Mouse (Mus musculus): ENCODE results near the gene Plk1.

The Plk1 gene

DNA sequence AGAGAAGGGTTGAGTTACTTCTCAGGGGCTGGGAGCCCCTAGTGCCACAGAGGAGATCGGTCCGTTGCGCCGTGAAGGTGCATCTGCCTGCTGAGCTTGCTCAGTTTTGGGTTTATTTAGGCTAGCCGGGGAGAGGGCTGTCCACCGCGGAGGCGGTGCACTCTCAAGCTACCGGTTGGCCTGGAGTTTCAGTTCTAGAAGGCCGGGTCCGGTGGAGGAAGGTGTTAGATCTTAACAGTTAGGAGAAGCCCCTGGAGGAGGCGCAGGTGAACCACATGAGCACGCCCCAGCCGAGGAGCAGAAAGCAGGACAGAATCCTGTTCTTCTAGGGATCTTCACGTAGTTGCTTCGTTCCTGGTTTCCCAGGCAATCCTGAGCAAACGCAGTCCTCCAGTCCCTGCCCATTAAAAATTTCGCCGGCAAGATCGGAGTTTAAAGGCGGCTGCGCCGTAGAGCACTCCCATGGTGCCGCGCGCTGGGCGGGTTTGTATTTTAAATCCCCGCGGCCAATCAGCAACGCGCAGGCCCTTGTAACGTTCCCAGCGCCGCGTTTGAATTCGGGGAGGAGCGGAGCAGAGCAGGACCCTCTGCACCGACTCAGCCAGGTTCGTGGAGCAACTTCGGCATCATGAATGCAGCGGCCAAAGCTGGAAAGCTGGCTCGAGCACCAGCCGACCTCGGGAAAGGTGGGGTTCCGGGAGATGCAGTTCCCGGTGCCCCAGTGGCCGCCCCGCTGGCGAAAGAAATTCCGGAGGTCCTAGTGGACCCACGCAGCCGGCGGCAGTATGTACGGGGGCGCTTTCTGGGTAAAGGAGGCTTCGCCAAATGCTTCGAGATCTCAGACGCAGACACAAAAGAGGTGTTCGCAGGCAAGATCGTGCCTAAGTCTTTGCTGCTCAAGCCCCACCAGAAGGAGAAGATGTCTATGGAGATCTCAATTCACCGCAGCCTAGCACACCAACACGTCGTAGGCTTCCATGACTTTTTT is at the start of gene Plk1:
Plk1 (plus strand) TSS at position 525 of the 988 bp plus-strand sequence.
- peak; percentile 65 to 79 for DNase-seq

DNA sequence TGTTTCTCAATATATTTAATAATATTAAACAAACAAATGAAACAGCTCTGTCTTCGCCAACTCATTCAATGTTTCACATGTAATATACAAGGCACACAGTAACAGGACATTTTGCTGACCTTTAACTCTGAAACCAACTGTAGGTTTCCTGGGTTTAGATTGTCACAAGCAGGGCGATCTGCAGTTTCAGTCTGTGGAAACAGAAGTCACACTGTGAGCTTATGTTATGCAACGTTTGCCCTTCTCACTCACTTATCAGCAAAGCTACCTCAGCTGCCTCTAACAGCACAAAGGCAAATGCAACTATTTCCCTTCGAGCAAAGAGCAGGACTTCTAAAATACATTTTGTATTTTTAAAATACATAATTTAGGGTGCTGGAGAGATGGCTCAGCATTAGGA is 35.7 kb upstream of the Plk1 start:
- DNase-seq, result no peak

DNA sequence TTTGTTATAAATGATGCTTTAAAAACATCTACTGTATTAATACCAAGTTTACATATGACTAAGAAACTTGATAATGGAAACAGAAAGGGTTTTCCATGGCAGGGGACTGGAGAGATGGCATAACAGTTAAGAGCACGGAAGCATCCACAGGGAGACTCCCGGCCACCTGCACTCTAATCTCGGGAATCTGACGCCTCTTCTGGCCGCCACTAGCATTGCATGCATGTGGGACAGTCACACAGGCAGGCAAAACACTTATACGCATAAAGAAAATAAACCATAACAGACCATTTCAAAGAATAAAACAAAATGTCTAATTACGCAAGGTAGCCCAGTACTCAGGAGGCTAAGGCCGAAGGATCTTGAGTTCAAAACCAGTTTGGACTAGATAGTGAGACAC is 33.6 kb upstream of the Plk1 start:
- DNase-seq, result no peak

DNA sequence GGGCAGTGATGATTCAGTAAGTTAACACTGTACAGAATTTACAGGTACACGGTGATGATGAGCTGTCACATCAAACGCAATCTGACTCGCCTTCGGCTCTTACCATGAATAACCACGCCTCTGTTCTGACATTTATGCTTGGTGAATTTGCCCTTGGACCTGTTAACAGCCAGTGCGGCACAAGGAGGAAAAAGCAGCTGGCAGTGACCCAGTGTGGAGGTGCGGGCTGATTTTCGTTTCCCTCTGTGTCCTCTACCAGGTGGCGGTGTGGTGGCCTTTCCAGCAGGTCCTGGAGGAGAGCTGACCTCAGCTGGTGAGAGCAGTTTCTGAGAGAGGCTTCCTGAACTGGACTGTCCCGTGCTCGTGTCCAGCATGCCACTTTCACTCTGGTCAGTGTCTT is 32.3 kb upstream of the Plk1 start:
- DNase-seq, result peak; percentile 22 to 67

DNA sequence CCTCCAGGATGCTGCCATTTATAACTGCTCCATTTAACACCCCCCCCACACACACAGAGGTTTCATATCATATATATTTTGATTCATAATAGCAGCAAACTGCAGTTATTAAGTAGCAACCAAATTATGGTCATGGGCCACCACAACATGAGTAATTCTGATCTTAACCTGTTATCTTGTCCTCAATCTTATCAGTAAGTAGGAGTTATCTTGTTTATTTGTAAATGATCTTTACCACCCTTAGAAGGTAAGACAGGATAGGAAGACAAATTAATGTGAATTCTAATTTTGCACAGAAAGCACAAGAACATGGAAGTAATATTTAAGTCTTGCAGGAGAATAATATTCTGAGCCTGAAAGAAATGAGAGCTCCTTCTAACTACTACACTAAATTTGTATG is 27.4 kb upstream of the Plk1 start:
- DNase-seq, result no peak

DNA sequence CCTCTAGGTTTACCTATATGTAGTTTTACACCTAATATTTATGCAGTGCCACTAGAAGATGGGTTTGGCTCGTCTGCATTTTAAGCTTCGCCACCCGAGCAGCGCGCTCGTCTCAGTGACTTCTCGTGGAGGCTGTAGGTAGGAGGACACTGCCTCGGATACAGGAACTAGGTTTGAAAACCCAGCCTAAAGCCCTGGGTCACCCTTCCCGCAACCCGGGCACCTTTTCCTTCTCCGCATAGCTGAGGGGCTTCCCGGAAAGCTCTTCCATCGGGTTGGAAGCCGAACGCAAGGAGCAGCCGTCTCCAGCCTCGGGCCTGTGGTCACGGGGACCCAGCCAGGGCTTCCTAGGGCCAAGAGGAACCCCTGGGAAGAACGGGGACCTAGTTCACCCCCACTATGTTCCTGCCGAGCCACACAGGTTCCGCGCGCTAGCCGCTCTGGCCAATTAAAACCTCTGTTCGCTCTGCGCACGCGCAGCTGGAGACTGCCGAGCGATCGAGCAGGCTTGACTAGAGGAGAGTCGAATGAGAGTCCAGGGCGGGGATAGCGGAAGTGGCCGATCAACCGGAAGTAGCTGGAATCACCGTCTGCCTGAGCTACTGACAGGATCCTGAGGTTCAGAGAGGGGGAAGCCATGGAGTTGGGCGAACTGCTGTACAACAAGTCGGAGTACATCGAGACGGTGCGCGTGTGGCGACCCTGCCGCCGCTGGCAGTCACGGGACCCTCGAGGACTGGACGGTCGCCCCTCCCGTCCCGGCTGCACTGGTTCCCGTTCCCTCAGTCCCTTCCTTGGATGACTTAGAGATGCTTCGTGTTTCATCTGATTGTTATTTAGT is 26.5 kb upstream of the Plk1 start, which contains the start of the genes Palb2 and Dctn5:
Palb2 (minus strand) TSS at position 489 of the 841 bp plus-strand sequence.
Dctn5 (plus strand) TSS at position 545 of the 841 bp plus-strand sequence.
- peak; percentile 96 to 98 for DNase-seq

DNA sequence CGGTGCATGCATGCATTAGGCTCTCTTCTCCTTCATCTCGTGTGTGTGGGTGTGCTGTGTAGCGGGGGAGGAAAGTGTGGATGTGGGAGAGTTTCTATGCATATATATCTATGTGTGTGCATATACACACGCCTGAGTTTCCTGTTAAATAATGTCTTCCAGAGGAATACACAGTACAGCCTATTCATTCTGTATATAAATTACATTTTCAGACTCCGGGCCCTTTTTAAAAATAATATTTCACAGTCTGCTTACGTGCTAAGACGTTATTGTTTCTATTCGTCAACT is 26.0 kb upstream of the Plk1 start:
- no peak for DNase-seq

DNA sequence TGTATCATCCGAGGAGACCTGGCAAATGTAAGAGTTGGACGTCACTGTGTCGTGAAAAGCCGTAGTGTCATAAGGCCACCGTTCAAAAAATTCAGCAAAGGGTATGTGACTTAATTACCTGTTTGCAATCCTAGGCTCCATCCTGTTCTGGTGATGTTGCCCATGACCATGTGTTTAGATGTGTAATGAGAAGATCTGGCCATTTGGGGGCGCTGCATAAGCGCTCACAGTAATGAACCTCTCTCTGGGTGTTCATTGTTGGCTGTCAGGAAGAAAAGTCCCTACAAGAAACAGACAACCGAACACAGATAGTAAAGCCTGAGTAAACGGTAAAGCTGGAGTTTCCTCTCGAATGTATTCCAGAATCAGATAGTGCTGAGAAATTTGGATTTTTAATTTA is 24.2 kb upstream of the Plk1 start:
- peak; percentile 14 to 48 for DNase-seq

DNA sequence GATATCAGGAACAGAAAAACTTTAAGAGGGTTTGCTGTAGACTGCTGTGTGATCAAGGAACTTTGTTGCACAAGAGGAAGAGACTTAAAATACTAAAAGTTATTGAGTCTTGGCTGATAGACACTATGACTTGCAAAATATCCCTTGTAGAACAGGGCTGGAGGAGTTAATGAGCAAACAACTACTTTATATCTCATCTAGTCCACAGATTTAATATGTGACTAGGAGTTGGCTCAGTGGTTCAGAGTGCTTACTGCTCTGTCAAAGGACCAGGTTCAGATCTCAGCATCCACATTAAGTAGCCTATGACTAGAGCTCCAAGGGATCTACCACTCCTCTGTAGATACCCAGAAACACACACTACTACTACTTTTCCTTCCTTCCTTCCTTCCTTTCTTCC is 22.2 kb upstream of the Plk1 start:
- DNase-seq, result peak in 1 of 2 experiments; percentile 66

DNA sequence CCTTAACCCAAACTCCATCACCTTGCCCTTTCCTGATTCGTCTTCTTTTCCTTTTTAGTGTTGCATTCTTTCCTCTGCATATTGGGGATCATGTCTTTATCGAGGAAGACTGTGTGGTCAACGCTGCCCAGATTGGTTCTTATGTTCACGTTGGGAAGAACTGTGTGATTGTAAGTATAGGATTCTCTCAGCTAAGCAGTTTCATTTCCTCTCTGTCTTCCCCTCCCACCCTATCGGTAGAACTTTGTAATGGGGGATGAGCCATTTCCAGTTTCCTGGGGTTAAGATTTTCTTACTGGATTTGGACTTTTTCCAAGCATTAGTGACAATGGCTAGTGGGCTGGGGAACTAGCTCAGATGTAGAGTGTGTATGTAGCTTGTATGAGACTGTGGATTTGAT is 21.0 kb upstream of the Plk1 start:
- DNase-seq, result no peak

DNA sequence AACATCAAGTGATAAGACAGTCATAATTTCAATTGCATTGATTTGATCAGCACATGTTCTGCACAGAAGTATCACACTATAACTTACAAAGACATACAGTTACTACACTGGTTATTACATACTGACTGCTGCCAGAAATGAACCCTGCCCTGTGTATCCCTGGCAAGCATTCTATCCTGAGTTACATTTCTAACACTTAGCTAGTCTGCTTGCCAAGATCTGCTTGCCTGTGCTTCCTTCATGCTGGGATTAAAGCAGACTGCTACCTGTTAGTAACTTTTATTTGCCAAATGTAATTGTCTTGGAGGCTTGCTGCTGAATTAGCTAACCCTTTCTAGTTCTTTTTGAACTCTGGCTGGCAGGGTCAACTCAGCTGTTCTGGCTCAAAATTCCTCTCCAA is 18.2 kb upstream of the Plk1 start:
- peak; percentile 34 to 48 for DNase-seq

DNA sequence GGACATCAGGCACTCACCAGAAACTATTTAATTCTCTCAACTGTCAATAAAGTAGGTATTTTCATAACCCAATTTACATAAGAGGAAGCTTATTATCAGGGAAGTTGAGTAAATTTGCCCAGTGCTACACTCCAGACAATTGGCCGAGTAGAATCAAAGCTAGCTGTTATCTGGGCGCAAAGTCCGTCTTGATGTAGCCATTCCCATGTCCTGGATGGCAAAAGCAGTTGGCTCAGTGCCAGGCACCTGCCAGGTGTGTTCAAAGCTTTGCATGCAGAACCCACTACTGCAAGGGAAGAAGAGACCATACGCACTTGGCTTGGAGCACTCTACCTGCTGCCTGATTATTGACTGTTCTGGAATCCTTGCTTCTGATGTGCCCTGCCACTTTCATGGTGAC is 6.8 kb upstream of the Plk1 start:
- DNase-seq, result no peak

DNA sequence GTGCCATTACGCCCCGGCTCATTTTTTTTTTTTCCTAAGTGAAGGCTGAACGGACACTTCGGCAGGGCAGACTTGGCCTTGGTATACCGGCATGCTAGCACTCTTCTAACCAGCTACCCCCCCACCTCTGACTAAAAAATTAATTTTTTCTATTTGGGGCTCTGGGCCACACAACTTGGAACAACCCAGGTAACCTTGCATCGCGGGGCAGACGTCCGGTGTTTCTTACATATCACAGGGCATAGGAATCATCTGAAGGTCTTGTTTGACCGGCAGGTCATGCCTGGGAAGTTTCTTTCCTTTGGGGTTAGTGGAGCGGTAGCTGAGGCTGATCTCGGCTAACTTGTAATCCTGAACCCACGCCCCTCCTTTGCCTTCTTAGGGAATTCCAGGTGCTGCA is 751 bp upstream of the Plk1 start:
- no peak for DNase-seq

DNA sequence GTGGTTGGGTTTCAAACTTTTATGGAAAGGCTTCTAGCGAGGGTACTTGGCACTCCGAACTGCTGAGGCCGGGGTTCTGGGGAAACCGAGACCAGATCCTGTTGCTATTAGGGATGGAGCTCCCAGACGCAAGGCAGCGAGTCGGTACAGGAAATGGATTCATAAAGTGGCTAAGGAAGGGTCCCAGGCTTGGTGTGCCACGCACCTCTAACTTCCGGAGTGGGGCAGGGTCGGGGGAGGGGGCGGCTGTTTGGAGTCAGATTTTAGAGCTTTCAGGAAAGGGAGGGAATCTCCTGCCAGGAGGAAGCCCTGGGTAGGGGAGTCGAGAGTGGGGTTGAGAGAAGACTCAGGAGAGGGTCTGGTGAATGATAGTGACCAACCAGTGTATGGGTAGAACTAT is 798 bp downstream of the Plk1 start:
- no peak for DNase-seq

DNA sequence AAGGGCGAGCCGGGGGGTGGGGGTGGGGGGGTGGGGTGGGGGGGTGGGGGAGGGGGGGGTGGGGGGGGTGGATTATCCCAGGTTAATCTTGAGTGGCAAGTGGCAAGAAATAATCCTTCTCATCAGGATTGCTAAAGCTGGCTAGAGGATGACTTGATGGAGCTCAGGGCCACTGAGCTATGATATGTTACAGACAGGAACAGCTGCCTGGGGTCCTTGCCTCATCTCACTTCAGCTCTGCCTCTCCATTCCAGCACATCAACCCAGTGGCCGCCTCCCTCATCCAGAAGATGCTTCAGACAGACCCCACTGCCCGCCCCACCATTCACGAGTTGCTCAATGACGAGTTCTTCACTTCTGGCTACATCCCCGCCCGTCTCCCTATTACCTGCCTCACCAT is 4.5 kb downstream of the Plk1 start:
- no peak for DNase-seq

DNA sequence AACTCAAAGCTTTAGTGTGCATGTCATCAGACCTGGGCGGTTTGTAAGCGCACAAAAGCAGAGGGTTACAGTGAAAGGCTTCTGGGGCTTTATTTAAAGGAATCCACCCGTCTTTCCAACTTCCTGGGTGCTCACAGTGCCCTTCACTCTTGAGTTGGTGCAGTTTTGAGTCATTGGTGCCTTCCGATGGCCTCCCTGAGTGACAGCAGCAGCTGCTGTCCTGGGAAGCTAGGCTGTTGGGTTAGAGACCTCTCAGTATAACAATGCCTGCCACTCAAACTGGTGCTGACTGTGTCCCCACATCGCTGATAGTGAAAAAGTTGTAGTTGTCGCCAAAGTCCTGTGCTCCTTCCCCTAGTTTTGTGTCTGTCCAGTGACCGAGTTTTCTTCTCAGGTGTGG is 8.0 kb downstream of the Plk1 start:
- DNase-seq, result no peak

DNA sequence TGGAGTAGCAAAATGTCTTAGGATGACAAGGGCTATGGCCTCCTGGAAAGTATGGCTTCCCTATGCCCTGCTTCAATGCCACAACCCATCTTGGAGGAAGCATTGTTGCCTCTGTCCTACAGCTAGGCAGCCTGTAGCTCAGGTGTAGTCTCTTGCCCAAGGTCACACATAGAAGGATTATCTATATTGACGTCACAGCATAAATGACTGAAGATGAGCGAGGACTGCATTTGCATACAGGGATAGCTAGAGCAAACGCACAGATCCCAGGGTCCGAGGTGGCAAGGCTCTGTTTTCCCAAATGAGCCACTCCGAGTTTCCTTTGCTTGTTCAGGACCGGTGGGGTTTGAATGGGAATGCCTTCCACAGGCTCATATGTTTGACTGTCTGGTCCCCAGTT is 11.5 kb downstream of the Plk1 start:
- no peak for DNase-seq

DNA sequence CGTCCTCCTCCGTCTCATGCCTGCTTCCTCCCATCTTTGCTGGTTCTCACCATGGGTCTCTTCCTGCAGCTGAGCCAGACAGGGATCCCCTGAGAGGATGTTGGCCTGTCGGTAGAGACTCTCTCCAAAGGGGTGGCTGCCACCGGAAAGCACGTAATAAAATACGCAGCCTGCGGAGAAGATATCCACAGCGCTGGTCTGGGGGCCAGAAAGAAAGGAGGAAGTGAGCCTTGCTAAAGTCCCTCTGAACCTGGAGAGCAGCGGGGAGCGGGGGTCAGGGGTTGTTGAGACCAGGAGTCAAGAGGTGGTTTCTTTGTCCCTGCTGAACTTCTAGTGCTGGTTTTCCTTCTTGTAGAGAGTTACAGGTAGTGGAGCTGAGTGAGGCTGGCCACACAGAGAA is 12.4 kb downstream of the Plk1 start:
- DNase-seq, result no peak

DNA sequence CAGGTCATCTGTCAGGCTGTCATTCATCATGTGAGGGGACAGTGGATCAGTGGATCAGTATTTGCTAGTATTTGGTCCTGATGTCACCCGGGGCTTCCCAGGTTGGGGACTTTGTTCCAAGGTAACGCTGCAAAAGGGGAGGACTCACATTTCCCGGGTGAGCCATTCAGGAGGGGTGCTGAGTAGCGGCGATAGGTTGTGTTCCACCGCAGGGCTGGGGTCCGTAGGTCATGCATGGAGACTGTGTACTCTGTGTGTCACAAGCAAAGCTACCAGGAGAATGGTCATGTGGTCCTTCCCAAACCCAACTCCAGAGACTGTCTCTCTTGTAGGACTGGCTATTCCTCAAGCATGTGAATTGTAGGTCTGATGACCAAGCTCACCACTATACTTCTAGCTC is 21.5 kb downstream of the Plk1 start:
- no peak for DNase-seq

DNA sequence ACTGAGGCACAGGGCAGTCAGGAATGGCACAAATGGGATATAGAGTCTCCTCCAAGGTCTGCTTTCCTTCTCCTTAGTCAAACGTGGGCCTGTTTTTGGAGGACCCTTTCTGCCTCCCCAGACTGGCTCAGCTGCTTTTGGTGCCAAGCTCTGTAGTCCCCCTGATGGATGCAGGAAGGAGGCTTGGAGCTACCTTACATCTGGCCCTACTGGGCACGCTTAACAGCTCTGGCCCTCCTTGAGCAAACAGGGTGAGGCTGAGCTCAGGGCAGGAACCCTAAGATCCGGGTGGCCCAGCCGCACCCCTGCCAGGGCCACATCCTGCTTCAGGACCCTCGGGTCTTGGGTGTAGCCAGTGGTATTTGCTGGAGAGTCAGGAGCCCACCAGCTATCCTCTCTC is 25.3 kb downstream of the Plk1 start:
- DNase-seq, result no peak

DNA sequence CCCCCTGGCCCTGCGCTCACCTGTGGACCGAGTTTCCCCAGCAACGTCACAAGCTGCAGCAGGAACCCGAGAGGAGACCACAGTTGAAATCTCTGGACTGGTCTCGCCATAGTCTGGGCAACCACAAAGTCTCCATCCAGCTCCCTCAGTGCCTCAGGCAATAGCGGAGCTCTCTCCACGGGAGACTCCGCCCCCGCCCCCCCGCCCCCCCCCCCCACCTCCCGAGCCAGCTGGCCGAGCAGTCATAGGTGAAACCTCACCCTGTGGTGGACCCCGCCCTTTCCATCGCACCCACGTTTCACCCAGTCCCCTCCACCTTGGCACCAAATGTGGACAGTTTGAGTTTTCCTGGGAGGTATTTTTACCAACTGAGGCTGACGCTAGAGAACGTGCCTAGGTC is 26.8 kb downstream of the Plk1 start, which contains the start of gene Ern2:
Ern2 (minus strand) TSS at position 165 of the 400 bp plus-strand sequence.
- no peak for DNase-seq

DNA sequence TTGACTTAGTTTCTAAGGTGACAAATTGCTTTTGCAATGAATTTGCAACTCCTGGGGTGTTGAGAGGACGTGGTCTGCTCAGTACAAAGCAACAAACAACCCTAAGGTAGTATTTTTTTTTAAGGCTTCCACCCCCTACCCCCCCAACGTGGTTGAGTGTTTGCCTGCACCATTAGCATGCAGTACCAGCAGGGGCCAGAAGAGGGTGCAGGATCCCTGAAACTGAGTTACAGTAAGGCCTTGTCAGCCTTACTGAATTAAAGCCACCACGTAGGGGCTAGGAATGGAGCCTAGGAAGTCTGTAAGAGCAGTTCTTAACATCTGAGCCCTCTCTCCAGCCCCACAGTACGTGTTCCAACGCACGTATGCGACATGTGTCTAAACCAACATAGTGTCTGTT is 30.2 kb downstream of the Plk1 start:
- peak in 1 of 2 experiments; percentile 42 for DNase-seq

DNA sequence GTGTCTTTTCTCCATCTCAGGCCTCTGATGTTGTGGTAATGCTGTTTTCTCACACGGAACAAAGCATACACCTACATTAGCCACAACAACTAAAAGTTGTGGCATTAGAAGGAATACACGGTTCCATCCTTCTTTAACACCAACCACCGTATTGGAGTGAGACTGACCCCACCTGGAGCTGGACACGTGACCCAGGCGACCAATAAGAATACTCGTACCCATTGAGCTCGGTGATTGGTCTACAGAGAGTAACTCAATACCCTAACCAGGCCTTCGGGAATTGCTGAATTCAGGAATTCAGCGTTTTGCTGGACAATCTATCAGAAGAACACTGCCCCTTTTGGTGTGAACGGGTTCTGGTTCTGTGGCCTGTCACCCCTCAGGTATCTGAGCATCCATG is 31.9 kb downstream of the Plk1 start:
- DNase-seq, result no peak

DNA sequence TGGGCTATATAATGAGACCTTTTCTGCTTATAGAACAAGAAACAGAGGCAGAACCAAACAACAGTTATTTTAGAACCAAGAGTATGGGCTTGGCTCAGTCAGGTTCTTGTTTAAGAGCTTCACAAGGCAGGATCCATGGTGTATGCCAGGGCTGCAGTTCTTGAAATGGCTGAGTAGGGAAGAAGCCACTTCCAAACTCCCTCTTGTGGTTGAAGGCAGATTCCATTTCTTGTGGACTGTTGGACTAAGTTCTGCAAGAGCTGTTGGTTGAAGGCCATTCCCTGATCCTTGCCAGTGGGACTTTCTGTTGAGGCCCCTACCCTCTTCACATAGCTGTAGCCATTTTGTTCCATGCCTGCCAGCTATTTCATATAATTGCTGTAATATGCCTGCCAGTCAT is 34.7 kb downstream of the Plk1 start:
- DNase-seq, result peak in 1 of 2 experiments; percentile 8

Measured in kidney, adult 8-10 months (tissue).